Mouse (Mus musculus): Measurements from ENCODE around the gene Olfr282. TPM values are rescaled to one million over a fixed set of nuclear protein-coding genes. Genes with fewer than 3 reads are reported as not detected.

The Olfr282 gene
- polyA plus RNA-seq, 1 experiment from 2014 or later: not detected

DNA sequence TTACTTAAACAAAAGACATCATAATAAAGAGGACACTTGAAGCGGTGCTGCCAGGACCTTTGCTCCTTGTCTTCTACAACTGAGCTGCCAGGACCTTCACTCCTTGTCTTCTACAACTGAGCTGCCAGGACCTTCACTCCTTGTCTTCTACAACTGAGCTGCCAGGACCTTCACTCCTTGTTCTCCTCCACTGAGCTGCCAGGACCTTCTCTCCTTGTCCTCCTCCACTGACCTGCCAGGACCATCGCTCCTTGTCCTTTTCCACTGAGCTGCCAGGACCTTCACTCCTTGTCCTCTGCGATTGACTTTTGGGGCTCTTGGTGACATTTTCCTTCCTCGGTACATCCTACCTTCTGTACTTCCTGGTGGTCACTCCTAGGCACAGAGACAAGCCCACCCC, 17.5 kb downstream of the Olfr282 start:
- no peaks in the 10 kb centered on the region for H3K27me3 ChIP-seq (replicated peaks; ENCODE audit: control insufficient read depth, insufficient read depth, low read length)
- H3K9me3 ChIP-seq (ENCODE audit: control insufficient read depth, low read length): no peaks in the 10 kb centered on the region
- H3K9ac ChIP-seq (replicated peaks; ENCODE audit: low read depth, low read length): no peak overlapping the region
- H3K4me2 ChIP-seq (ENCODE audit: low read length): no peak overlapping the region
- H3K4me3 ChIP-seq (replicated peaks; ENCODE audit: low read length): no peak overlapping the region
- no peak overlapping the region for H3K27ac ChIP-seq (ENCODE audit: low read length)
- no peaks in the 10 kb centered on the region for H3K4me1 ChIP-seq (replicated peaks; ENCODE audit: control insufficient read depth, insufficient read depth, low read length)
- 56% methylated on average over 4 of the region's 4 CpGs for WGBS
- no peaks in the 10 kb centered on the region for H3K36me3 ChIP-seq (ENCODE audit: control insufficient read depth, insufficient read depth)
- ATAC-seq: no peak

DNA sequence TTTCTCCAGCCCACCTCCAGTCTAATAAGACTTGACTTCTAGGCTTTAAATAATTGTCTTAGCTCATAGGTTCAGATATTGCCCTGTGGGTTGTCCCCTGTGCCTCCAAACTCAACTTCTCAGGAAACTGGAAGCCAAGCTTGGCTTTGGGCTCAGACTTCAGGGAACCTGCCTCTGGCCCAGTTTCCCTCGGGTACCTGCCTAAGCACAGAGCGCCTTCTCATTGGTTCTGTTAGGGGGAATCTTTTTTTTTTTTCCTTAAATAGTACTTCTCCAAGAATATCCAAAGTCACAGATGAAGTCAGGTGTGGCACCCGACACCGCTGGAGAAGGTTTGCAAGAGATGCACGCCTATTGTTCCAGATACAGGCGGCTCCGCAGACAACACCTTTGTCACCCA, 21.3 kb downstream of the Olfr282 start, which contains the start of gene Olfr281:
TSS of gene Olfr281 (plus strand) at position 301 of the 400 bp plus-strand sequence.
- Histone ChIP-seq H3K9ac (replicated peaks; ENCODE audit: low read depth, low read length) (no peak within 1 kb of the TSS), H3K36me3 (ENCODE audit: control insufficient read depth, insufficient read depth) (no peaks in the 10 kb centered on the region), H3K4me2 (ENCODE audit: low read length) (no peak within 1 kb of the TSS), H3K4me1 (replicated peaks; ENCODE audit: control insufficient read depth, insufficient read depth, low read length) (no peaks in the 10 kb centered on the region), H3K9me3 (ENCODE audit: control insufficient read depth, low read length) (no peaks in the 10 kb centered on the region), H3K27ac (ENCODE audit: low read length) (no peak within 1 kb of the TSS), H3K27me3 (replicated peaks; ENCODE audit: control insufficient read depth, insufficient read depth, low read length) (no peaks in the 10 kb centered on the region), H3K4me3 (replicated peaks; ENCODE audit: low read length) (no peak within 1 kb of the TSS)
- ATAC-seq: no peak
- 92% methylated on average over 7 of the region's 7 CpGs for WGBS

DNA sequence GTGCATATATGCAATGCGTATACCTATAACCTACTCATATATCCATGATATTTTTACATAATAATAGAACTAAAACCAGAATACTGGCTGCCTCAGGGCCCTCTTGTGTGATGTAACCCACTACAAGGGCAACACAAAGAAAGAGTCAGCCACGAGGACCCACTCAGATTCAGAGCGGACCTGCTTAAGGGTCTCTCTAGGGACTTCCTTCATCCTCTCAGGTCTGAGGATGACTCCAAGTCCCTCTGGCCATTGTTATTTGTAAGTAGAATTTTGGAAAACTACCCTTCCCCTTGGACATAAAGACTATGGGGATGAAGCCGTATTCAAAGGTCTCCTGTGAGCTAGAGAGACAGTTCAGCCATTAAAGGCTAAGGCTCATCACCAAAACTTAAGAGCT, 38.6 kb downstream of the Olfr282 start, which contains the start of gene OR5BS1P:
TSS of gene OR5BS1P (plus strand) at position 301 of the 400 bp plus-strand sequence.
- Histone ChIP-seq H3K27ac (ENCODE audit: low read length) (no peak within 1 kb of the TSS), H3K9ac (replicated peaks; ENCODE audit: low read depth, low read length) (no peak within 1 kb of the TSS), H3K27me3 (replicated peaks; ENCODE audit: control insufficient read depth, insufficient read depth, low read length) (no peaks in the 10 kb centered on the region), H3K4me1 (replicated peaks; ENCODE audit: control insufficient read depth, insufficient read depth, low read length) (no peaks in the 10 kb centered on the region), H3K36me3 (ENCODE audit: control insufficient read depth, insufficient read depth) (no peaks in the 10 kb centered on the region), H3K4me3 (replicated peaks; ENCODE audit: low read length) (no peak within 1 kb of the TSS), H3K4me2 (ENCODE audit: low read length) (no peak within 1 kb of the TSS), H3K9me3 (ENCODE audit: control insufficient read depth, low read length) (no peaks in the 10 kb centered on the region)
- WGBS: 90% methylated on average over 4 of the region's 4 CpGs
- ATAC-seq: no peak

DNA sequence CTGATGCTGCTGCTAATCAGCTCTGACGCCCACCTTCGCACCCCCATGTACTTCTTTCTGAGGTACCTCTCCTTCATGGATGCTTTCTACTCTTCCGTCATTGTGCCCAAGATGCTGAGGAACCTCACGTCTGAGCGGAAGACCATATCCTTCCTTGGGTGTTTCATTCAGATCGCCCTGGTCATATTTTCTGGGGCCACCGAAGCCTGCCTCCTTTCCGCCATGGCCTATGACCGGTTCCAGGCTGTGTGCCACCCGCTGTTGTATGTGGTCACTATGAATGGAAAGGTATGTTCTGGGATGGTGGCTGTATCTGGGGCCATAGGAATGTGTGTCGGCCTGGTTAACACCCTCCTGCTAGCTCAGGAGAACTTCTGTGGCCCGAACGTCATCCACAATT, 40.5 kb downstream of the Olfr282 start:
- Histone ChIP-seq H3K27ac (ENCODE audit: low read length) (no peak overlapping the region), H3K27me3 (replicated peaks; ENCODE audit: control insufficient read depth, insufficient read depth, low read length) (no peaks in the 10 kb centered on the region), H3K36me3 (ENCODE audit: control insufficient read depth, insufficient read depth) (no peaks in the 10 kb centered on the region), H3K9ac (replicated peaks; ENCODE audit: low read depth, low read length) (no peak overlapping the region), H3K4me2 (ENCODE audit: low read length) (no peak overlapping the region), H3K9me3 (ENCODE audit: control insufficient read depth, low read length) (no peaks in the 10 kb centered on the region), H3K4me1 (replicated peaks; ENCODE audit: control insufficient read depth, insufficient read depth, low read length) (no peaks in the 10 kb centered on the region), H3K4me3 (replicated peaks; ENCODE audit: low read length) (no peak overlapping the region)
- WGBS: 95% methylated on average over 13 of the region's 13 CpGs
- ATAC-seq: no peak

DNA sequence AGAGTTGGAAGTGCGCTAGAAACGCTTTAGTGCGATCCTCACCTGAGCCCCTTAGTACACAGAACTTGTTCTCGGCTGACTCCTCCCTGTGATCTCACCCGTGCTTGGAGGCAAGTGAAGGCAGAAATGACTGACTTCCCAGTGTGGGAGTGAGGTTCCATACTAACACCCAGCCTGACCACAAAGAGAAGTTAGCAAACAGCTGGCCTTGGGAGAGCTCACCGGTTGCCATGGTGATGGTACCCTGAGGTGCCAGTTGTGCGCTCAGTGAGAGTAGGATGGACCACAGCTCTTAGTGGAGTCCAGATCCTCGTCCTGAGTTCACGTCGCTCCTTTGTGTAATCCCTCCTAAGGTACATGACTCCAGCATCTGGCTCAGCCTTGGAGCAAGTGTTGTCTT, 43.9 kb downstream of the Olfr282 start:
- H3K9me3 ChIP-seq (ENCODE audit: control insufficient read depth, low read length): no peaks in the 10 kb centered on the region
- no peaks in the 10 kb centered on the region for H3K36me3 ChIP-seq (ENCODE audit: control insufficient read depth, insufficient read depth)
- no peak overlapping the region for H3K4me2 ChIP-seq (ENCODE audit: low read length)
- no peak overlapping the region for H3K4me3 ChIP-seq (replicated peaks; ENCODE audit: low read length)
- no peaks in the 10 kb centered on the region for H3K27me3 ChIP-seq (replicated peaks; ENCODE audit: control insufficient read depth, insufficient read depth, low read length)
- H3K27ac ChIP-seq (ENCODE audit: low read length): no peak overlapping the region
- ATAC-seq: no peak
- H3K9ac ChIP-seq (replicated peaks; ENCODE audit: low read depth, low read length): no peak overlapping the region
- 84% methylated on average over 10 of the region's 10 CpGs for whole genome bisulfite sequencing
- H3K4me1 ChIP-seq (replicated peaks; ENCODE audit: control insufficient read depth, insufficient read depth, low read length): no peaks in the 10 kb centered on the region

DNA sequence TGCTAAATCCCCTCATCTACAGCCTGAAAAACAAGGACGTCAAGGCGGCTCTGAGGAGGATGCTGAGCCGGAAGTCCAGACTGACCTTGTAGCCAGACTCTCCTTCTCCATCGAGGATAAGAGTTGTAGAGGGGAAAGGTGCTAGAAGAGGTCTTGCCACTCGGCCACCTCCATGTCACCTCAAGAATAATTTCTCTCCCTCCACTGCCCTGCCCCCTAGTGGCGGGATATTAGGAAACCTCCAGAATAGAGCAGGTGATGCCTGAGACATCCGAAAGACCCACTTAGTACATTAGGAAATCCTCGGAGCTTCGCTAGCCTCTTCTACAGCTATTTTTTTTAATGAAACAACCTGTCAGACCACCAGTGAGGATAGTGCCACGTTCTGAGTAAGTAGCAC, 44.4 kb downstream of the Olfr282 start:
- Histone ChIP-seq H3K4me3 (replicated peaks; ENCODE audit: low read length) (no peak overlapping the region), H3K9ac (replicated peaks; ENCODE audit: low read depth, low read length) (no peak overlapping the region), H3K9me3 (ENCODE audit: control insufficient read depth, low read length) (no peaks in the 10 kb centered on the region), H3K27me3 (replicated peaks; ENCODE audit: control insufficient read depth, insufficient read depth, low read length) (no peaks in the 10 kb centered on the region), H3K36me3 (ENCODE audit: control insufficient read depth, insufficient read depth) (no peaks in the 10 kb centered on the region), H3K27ac (ENCODE audit: low read length) (no peak overlapping the region), H3K4me1 (replicated peaks; ENCODE audit: control insufficient read depth, insufficient read depth, low read length) (no peaks in the 10 kb centered on the region), H3K4me2 (ENCODE audit: low read length) (no peak overlapping the region)
- ATAC-seq: no peak
- WGBS: 57% methylated on average over 10 of the region's 10 CpGs

DNA sequence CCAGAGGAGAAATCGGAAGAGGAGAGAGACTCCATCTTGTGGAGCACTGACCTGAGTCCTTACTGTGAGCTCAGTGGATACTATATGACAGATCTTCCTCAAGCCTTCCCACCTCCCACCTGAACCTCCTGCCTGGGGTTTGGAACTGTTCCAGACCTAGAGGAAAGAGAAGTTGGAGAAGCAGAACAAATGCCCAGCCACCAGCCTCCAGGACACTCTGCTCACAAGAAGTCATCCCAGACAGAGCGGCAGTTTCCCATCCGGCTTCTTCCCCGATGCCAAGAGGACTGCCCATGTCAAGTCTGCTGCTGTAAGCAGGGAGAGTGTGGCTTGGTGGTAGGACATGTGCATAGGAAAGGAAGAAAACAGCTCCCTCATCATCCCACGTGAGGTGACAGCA, 45.3 kb downstream of the Olfr282 start:
- no peak overlapping the region for H3K27ac ChIP-seq (ENCODE audit: low read length)
- no peaks in the 10 kb centered on the region for H3K36me3 ChIP-seq (ENCODE audit: control insufficient read depth, insufficient read depth)
- WGBS: 73% methylated on average over 5 of the region's 5 CpGs
- no peaks in the 10 kb centered on the region for H3K4me1 ChIP-seq (replicated peaks; ENCODE audit: control insufficient read depth, insufficient read depth, low read length)
- ATAC-seq: no peak
- H3K4me2 ChIP-seq (ENCODE audit: low read length): no peak overlapping the region
- no peaks in the 10 kb centered on the region for H3K9me3 ChIP-seq (ENCODE audit: control insufficient read depth, low read length)
- H3K4me3 ChIP-seq (replicated peaks; ENCODE audit: low read length): no peak overlapping the region
- no peak overlapping the region for H3K9ac ChIP-seq (replicated peaks; ENCODE audit: low read depth, low read length)
- H3K27me3 ChIP-seq (replicated peaks; ENCODE audit: control insufficient read depth, insufficient read depth, low read length): no peaks in the 10 kb centered on the region

DNA sequence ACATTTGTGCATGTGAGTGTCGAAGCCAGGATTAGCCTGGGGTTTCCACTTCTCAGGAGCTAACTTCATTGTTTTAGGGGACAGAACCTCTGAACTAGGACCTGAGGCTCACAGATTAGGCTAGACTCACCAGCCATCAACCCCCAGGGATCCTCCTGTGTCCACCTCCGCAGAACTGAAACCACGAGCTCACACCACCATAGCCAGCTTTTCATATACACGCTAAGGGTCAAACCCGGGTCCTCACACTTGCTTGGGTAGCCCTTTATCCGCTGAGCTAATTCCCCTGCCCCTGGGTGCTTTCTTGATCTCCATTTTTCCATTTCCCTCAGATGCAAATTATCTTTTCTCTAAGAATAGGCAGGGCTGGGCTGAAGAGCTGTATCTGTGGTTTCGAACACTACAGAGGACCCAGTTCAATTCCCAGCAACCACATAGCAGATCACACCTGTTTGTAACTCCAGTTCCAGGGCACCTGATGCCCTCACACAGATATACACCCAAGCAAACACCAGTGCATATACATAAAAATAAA, 48.6 kb downstream of the Olfr282 start:
- 69% methylated on average over 7 of the region's 7 CpGs for WGBS
- ATAC-seq: no peak
- Histone ChIP-seq H3K4me2 (ENCODE audit: low read length) (no peak overlapping the region), H3K27ac (ENCODE audit: low read length) (no peak overlapping the region), H3K9me3 (ENCODE audit: control insufficient read depth, low read length) (no peaks in the 10 kb centered on the region), H3K27me3 (replicated peaks; ENCODE audit: control insufficient read depth, insufficient read depth, low read length) (no peaks in the 10 kb centered on the region), H3K4me1 (replicated peaks; ENCODE audit: control insufficient read depth, insufficient read depth, low read length) (no peaks in the 10 kb centered on the region), H3K36me3 (ENCODE audit: control insufficient read depth, insufficient read depth) (no peaks in the 10 kb centered on the region), H3K9ac (replicated peaks; ENCODE audit: low read depth, low read length) (no peak overlapping the region), H3K4me3 (replicated peaks; ENCODE audit: low read length) (no peak overlapping the region)

DNA sequence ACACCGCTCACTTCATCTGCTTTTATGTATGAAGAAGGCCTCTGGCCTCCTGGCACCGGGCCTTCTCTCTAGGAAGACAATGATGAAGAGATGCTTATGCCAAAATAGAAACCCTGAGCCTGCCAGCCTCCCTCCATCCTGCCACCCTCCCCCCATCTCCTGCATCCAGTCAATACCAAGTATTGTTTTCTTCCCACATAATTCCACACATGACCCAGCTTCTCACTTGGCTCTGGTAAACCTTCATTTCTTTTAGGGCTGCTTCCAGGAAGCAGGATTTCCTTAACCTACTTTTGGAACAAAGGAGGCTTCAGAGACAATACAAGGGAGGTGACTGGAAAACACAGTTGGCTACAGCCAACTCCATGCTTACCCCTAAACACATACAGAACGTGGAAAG, 51.7 kb downstream of the Olfr282 start, which contains the start of gene Lalba:
TSS of gene Lalba (minus strand) at position 21 of the 400 bp plus-strand sequence.
- no peak within 1 kb of the TSS for H3K4me2 ChIP-seq (ENCODE audit: low read length)
- no peaks in the 10 kb centered on the region for H3K4me1 ChIP-seq (replicated peaks; ENCODE audit: control insufficient read depth, insufficient read depth, low read length)
- H3K9me3 ChIP-seq (ENCODE audit: control insufficient read depth, low read length): no peaks in the 10 kb centered on the region
- no peak for ATAC-seq
- H3K27ac ChIP-seq (ENCODE audit: low read length): no peak within 1 kb of the TSS
- H3K4me3 ChIP-seq (replicated peaks; ENCODE audit: low read length): no peak within 1 kb of the TSS
- WGBS: 59% methylated on average over 3 of the region's 3 CpGs
- no peaks in the 10 kb centered on the region for H3K27me3 ChIP-seq (replicated peaks; ENCODE audit: control insufficient read depth, insufficient read depth, low read length)
- H3K9ac ChIP-seq (replicated peaks; ENCODE audit: low read depth, low read length): no peak within 1 kb of the TSS
- no peaks in the 10 kb centered on the region for H3K36me3 ChIP-seq (ENCODE audit: control insufficient read depth, insufficient read depth)

Data from forebrain, embryonic 16.5 days (tissue).